Mouse (Mus musculus) limb, embryonic 11.5 days (tissue): ENCODE measurements at regions not wholly inside any gene's neighbourhood (a gene's known extent, or its start where the extent isn't known, plus 50 kb on each side); places are given as distances from the start of the nearest gene placed in this dataset.

Experiments
- ATAC-seq: fragments of 200-750 bp; cut with Nextera tagmentation; 2 replicates; pipeline ENCODE4 v1.8.0; 2017; ENCODE audit warnings: low read depth; ENCODE audit not compliant: insufficient number of reproducible peaks, low FRiP score, low TSS enrichment
- DNase-seq: peaks from one replicate; pipeline ENCODE4 v3.0.0-alpha.2; 2015; ENCODE audit warnings: low spot score
- H3K27ac ChIP-seq: fragments of 300-500 bp; sonication (generic); replicated peaks from 2 replicates; pipeline ENCODE4 v1.5.1; 2014; ENCODE audit warnings: low read depth, mild to moderate bottlenecking, low read length
- H3K27me3 ChIP-seq: fragments of 300-500 bp; sonication (generic); 2 replicates; pipeline ENCODE4 v1.6.1; 2014; ENCODE audit warnings: mild to moderate bottlenecking, low read length, mixed read lengths; ENCODE audit not compliant: control insufficient read depth, insufficient read depth
- H3K36me3 ChIP-seq: fragments of 300-500 bp; sonication (generic); 2 replicates; pipeline ENCODE4 v1.6.1; 2014; ENCODE audit warnings: mild to moderate bottlenecking, low read length, moderate library complexity, mixed read lengths; ENCODE audit not compliant: control insufficient read depth, insufficient read depth
- H3K4me1 ChIP-seq: fragments of 300-500 bp; sonication (generic); 2 replicates; pipeline ENCODE4 v1.6.1; 2014; ENCODE audit warnings: low read length, mixed read lengths; ENCODE audit not compliant: control insufficient read depth, insufficient read depth
- H3K4me2 ChIP-seq: fragments of 300-500 bp; sonication (generic); 2 replicates; pipeline ENCODE4 v1.6.1; 2014; ENCODE audit warnings: low read depth, mild to moderate bottlenecking, moderate library complexity; ENCODE audit not compliant: severe bottlenecking
- H3K4me3 ChIP-seq: fragments of 300-500 bp; sonication (generic); 2 replicates; pipeline ENCODE4 v1.5.1; 2014; ENCODE audit warnings: low read depth, low read length
- H3K9ac ChIP-seq: fragments of 300-500 bp; sonication (generic); 2 replicates; pipeline ENCODE4 v1.6.1; 2014; ENCODE audit warnings: mild to moderate bottlenecking, low read length
- H3K9me3 ChIP-seq: fragments of 300-500 bp; sonication (generic); 2 replicates; pipeline ENCODE4 v1.6.1; 2016; ENCODE audit warnings: low read length; ENCODE audit not compliant: control insufficient read depth
- WGBS: fragments of 180-500 bp; shearing (Covaris S2); extraction: QIAGEN DNeasy Blood & Tissue Kit; methylation state at CpG from one replicate; pipeline ENCODE4 v1.1.7; 2014; 5-methylcytosine and 5-hydroxymethylcytosine counted together

- Histone ChIP-seq H3K36me3 (no peaks in the 10 kb centered on the region), H3K4me3 (no peak overlapping the region), H3K4me1 (no peaks in the 10 kb centered on the region), H3K9me3 (no peaks in the 10 kb centered on the region), H3K27ac (no peak overlapping the region), H3K9ac (no peak overlapping the region), H3K27me3 (no peaks in the 10 kb centered on the region), H3K4me2 (no peak overlapping the region)
- DNase-seq (no peak), ATAC-seq (no peak)
- WGBS = 95% methylated on average over 6 of the region's 6 CpGs
Observed at GRCm38 (mm10) chr12:52622398-52622797, 76.8 kb upstream of the Akap6 start.

DNA sequence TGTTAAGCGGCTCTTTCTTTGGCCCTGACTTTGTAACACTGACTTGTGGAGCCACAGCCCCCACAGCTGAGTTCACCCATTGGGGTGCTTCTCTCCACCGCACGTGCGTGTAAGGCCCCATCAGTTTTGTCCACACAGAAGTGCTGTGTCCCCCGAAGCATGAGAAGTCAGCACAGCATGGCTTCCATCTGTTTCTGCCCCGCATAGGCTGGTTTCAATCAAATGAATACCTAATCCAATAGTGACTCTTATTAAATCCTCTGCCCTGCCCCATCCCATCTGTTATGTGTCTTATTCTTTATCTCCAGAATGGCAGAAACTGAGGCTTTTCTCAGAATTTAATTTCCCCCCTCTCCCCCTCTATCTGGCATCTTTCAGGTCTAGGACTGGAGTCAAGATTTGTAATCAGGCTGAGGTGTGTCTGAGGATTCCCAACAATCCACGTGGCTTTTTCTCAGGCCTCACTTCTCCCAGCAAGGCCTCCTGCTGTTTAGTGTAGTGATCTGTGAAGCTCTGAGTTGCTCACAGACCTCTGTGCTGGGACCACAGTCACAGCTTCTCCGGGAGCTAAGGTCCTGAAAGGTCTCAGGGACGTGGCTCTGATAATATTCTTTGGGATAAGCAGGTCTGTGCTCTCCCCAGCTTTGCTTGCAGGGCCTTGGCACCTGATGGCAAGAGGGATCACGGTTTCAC lies 75.6 kb upstream of the Akap6 start:
- WGBS = 63% methylated on average over 10 of the region's 10 CpGs
- H3K27me3 ChIP-seq = no peaks in the 10 kb centered on the region
- ATAC-seq = no peak
- H3K27ac ChIP-seq = no peak overlapping the region
- no peak overlapping the region for H3K9ac ChIP-seq
- H3K9me3 ChIP-seq = no peaks in the 10 kb centered on the region
- DNase-seq = no peak
- H3K4me3 ChIP-seq = no peak overlapping the region
- H3K4me2 ChIP-seq = no peak overlapping the region
- H3K36me3 ChIP-seq = no peaks in the 10 kb centered on the region
- H3K4me1 ChIP-seq = no peaks in the 10 kb centered on the region

DNA sequence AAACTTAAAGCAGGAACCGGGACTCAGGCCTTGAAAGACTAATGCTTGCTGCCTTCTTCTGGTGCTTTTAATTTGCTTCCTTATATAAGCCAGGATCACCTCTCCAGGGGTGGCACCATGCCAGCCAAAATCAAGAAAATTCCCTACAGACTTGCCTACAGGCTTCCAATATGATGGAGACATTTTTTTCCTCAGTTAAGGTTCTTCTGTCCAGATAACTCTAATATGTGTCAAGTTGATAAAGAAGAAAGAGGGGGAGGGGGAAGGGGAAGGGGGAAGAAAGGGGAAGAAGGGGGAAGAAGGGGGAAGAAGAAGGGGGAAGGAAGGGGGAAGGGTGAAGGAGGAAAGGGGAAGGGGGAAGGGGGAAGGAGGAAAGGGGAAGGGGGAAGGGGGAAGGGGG lies 74.3 kb upstream of the Akap6 start:
- H3K4me1 ChIP-seq = no peaks in the 10 kb centered on the region
- DNase-seq = no peak
- WGBS = 87% methylated on average over 1 of the region's 1 CpGs
- H3K9me3 ChIP-seq = no peaks in the 10 kb centered on the region
- ATAC-seq = no peak
- H3K4me3 ChIP-seq = no peak overlapping the region
- no peak overlapping the region for H3K9ac ChIP-seq
- H3K27me3 ChIP-seq = no peaks in the 10 kb centered on the region
- no peak overlapping the region for H3K27ac ChIP-seq
- H3K36me3 ChIP-seq = no peaks in the 10 kb centered on the region
- H3K4me2 ChIP-seq = no peak overlapping the region

- Histone ChIP-seq H3K36me3 (no peaks in the 10 kb centered on the region), H3K4me3 (no peak overlapping the region), H3K9ac (no peak overlapping the region), H3K4me1 (no peaks in the 10 kb centered on the region), H3K27me3 (no peaks in the 10 kb centered on the region), H3K9me3 (no peaks in the 10 kb centered on the region), H3K4me2 (no peak overlapping the region), H3K27ac (no peak overlapping the region)
- ATAC-seq (no peak), DNase-seq (no peak)
- WGBS = 70% methylated on average over 5 of the region's 5 CpGs
Observed at GRCm38 (mm10) chr12:52628771-52629170, 70.4 kb upstream of the Akap6 start.

DNA sequence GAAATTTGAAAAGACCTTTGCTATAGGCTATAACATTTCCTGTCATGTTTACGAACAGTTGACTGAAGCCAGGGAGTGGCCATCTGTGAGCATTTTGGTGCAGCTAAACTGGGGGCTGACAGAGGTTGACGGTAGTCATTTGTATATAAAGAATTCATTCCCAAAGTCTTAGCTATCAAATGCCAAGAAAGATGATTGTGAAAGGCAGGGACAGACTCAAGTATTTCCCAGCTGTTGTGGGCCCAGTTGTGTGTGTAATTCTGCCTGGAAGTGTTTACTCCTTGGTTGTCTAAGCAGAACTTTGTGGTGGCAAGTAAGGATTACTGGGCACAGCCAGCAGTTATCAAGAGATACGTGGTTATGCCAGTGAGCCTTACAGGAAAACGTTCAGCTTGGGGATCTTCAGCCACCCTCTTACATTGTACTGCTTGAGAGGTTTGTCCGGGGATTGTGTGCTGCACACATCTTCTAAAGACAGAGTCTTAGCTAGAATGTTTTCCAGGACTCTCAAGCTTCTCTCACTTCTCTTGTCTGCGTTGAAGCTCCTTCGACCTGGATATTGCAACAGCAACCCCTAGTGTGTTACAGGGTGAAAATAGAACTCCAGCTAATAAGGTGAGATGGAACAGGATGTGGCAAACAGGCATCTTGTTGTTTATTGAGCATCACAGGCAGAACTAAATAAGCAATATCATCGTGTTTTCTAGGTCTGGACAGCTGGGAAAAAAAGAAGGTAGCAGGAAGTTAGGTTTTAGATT lies 63.9 kb upstream of the Akap6 start:
- no peaks in the 10 kb centered on the region for H3K27me3 ChIP-seq
- no peaks in the 10 kb centered on the region for H3K36me3 ChIP-seq
- no peak overlapping the region for H3K27ac ChIP-seq
- H3K4me2 ChIP-seq = no peak overlapping the region
- H3K9ac ChIP-seq = no peak overlapping the region
- no peaks in the 10 kb centered on the region for H3K9me3 ChIP-seq
- ATAC-seq (no peak), DNase-seq (no peak)
- H3K4me3 ChIP-seq = no peak overlapping the region
- peaks cover 6% of the 10 kb centered on the region; the same call in 1 of the 2 replicates for H3K4me1 ChIP-seq
- 68% methylated on average over 8 of the region's 8 CpGs for WGBS

DNA sequence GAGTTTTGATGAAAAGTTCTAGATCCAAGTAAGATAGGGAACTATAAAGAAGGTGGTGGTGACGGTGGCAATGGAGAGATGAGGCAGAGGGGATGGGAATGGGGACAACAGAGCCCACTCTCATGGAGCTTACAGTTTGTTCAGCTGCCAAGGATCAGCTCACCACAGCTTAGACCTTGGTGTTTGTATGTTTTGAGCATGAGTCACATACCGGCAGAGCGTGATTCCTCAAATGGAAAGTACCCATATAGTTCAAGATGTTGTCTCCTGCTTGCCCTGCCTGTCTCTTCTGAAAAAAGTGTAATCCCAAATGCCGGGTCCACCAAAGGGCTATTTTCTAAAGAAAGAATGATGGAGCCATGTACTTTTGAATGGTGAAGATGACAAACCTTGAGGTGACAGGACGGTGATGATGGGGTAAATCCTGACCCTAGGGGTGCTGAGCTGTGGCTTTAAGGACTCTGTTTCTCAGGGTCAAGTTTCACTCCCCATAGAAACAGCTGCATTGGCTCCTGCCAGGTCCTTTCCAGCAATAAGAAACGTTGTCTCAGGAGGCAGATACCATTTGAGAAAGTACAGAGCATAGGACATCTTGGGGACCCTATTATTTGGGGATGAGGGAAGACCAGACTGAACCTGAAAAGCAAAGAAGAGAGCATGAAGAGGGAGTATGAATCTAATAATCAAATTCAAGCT lies 62.8 kb upstream of the Akap6 start:
- Histone ChIP-seq H3K4me3 (no peak overlapping the region), H3K9me3 (no peaks in the 10 kb centered on the region), H3K36me3 (no peaks in the 10 kb centered on the region), H3K4me2 (no peak overlapping the region), H3K27ac (no peak overlapping the region), H3K4me1 (peaks cover 6% of the 10 kb centered on the region; the same call in 1 of the 2 replicates), H3K9ac (no peak overlapping the region), H3K27me3 (no peaks in the 10 kb centered on the region)
- no peak for ATAC-seq
- DNase-seq = no peak
- WGBS = 72% methylated on average over 6 of the region's 6 CpGs

GRCm38 (mm10) chr12:52636920-52637319 lies 62.3 kb upstream of the Akap6 start:
- DNase-seq (no peak), ATAC-seq (no peak)
- WGBS = 91% methylated on average over 4 of the region's 4 CpGs
- no peaks in the 10 kb centered on the region for H3K27me3 ChIP-seq
- H3K9me3 ChIP-seq = no peaks in the 10 kb centered on the region
- H3K4me2 ChIP-seq = no peak overlapping the region
- no peaks in the 10 kb centered on the region for H3K36me3 ChIP-seq
- H3K4me3 ChIP-seq = no peak overlapping the region
- H3K27ac ChIP-seq = no peak overlapping the region
- peaks cover 6% of the 10 kb centered on the region; the same call in 1 of the 2 replicates for H3K4me1 ChIP-seq
- H3K9ac ChIP-seq = no peak overlapping the region

- Histone ChIP-seq H3K27me3 (no peaks in the 10 kb centered on the region), H3K4me2 (no peak overlapping the region), H3K4me3 (no peak overlapping the region), H3K9ac (no peak overlapping the region), H3K9me3 (no peaks in the 10 kb centered on the region), H3K27ac (no peak overlapping the region), H3K4me1 (peaks cover 6% of the 10 kb centered on the region; the same call in 1 of the 2 replicates), H3K36me3 (no peaks in the 10 kb centered on the region)
- DNase-seq (peak; percentile 53), ATAC-seq (no peak)
- WGBS = 63% methylated on average over 14 of the region's 14 CpGs
Observed at GRCm38 (mm10) chr12:52637506-52638249, 61.5 kb upstream of the Akap6 start.
